Mouse (Mus musculus): ENCODE data around the gene Acbd5.

DNA sequence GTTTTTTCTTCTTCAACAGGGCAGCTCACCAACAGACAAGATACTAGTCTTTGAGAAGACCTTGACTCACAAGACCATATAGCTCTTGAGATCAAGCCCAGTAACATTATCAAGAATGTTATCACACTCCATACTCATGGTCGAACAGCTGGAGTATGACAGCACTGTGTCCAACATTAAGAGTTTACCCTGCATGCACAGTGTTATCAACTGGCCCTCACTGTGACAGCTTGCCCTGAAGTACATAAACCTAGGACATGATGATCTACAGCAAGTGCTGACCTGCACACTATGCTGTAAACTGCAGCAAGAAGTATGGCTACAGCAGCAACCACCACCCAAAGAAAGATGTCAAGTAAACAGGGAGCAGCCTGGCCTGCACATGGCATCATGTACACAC lies 41.6 kb upstream of the Acbd5 start:
- TF ChIP-seq GATA1 (IDR thresholded peaks at IDR 0.05; ENCODE audit: borderline replicate concordance, low read length) (no peak), FLI1 (IDR thresholded peaks at IDR 0.05; ENCODE audit: low read length) (no peak)

All from megakaryocyte, embryonic 14.5 days (primary cell).